Mouse (Mus musculus) neural tube, embryonic 13.5 days (tissue): ENCODE measurements at regions not wholly inside any gene's neighbourhood (a gene's known extent, or its start where the extent isn't known, plus 50 kb on each side); places are given as distances from the start of the nearest gene placed in this dataset.

ENCODE experiments used
- ATAC-seq: fragments of 200-750 bp; cut with Nextera tagmentation; 2 replicates; pipeline ENCODE4 v1.8.0; 2017; ENCODE audit warnings: low read depth, mild to moderate bottlenecking, moderate TSS enrichment, moderate library complexity
- H3K27ac ChIP-seq: fragments of 300-500 bp; sonication (generic); replicated peaks from 2 replicates; pipeline ENCODE4 v1.5.1; 2015; ENCODE audit warnings: moderate library complexity, mild to moderate bottlenecking, inconsistent platforms
- H3K27me3 ChIP-seq: fragments of 300-500 bp; sonication (generic); 2 replicates; pipeline ENCODE4 v1.6.1; 2015; ENCODE audit warnings: mild to moderate bottlenecking, inconsistent platforms
- H3K36me3 ChIP-seq: fragments of 300-500 bp; sonication (generic); 2 replicates; pipeline ENCODE4 v1.6.1; 2015; ENCODE audit warnings: mild to moderate bottlenecking, inconsistent platforms
- H3K4me1 ChIP-seq: fragments of 300-500 bp; sonication (generic); replicated peaks from 2 replicates; pipeline ENCODE4 v1.6.1; 2015; ENCODE audit warnings: inconsistent platforms
- H3K4me2 ChIP-seq: fragments of 300-500 bp; sonication (generic); 2 replicates; pipeline ENCODE4 v1.6.1; 2015; ENCODE audit warnings: inconsistent platforms, mild to moderate bottlenecking, moderate library complexity
- H3K4me3 ChIP-seq: fragments of 300-500 bp; sonication (generic); 2 replicates; pipeline ENCODE4 v1.5.1; 2015; ENCODE audit warnings: mild to moderate bottlenecking, inconsistent platforms
- H3K9ac ChIP-seq: fragments of 300-500 bp; sonication (generic); 2 replicates; pipeline ENCODE4 v1.6.1; 2015; ENCODE audit warnings: moderate library complexity, mild to moderate bottlenecking, inconsistent platforms
- H3K9me3 ChIP-seq: fragments of 300-500 bp; sonication (generic); 2 replicates; pipeline ENCODE4 v1.6.1; 2016; ENCODE audit warnings: inconsistent platforms
- WGBS: fragments of 180-500 bp; shearing (Covaris S2); methylation state at CpG from one replicate; pipeline ENCODE4 v1.1.7; 2015; 5-methylcytosine and 5-hydroxymethylcytosine counted together

- H3K27ac ChIP-seq, result no peak overlapping the region
- H3K9ac ChIP-seq, result no peak overlapping the region
- 87% methylated on average over 15 of the region's 15 CpGs for WGBS
- ATAC-seq, result no peak
- H3K36me3 ChIP-seq, result no peaks in the 10 kb centered on the region
- no peaks in the 10 kb centered on the region for H3K9me3 ChIP-seq
- no peaks in the 10 kb centered on the region for H3K4me1 ChIP-seq
- no peak overlapping the region for H3K4me3 ChIP-seq
- no peaks in the 10 kb centered on the region for H3K27me3 ChIP-seq
- H3K4me2 ChIP-seq, result no peak overlapping the region
Observed at GRCm38 (mm10) chr13:69867296-69868065, 65.3 kb downstream of the Med10 start.

GRCm38 (mm10) chr13:69896536-69896935 lies 94.3 kb downstream of the Med10 start:
- Histone ChIP-seq H3K4me1 (peaks cover 4% of the 10 kb centered on the region), H3K4me2 (no peak overlapping the region), H3K9me3 (no peaks in the 10 kb centered on the region), H3K27ac (no peak overlapping the region), H3K9ac (no peak overlapping the region), H3K36me3 (no peaks in the 10 kb centered on the region), H3K4me3 (no peak overlapping the region), H3K27me3 (no peaks in the 10 kb centered on the region)
- 21% methylated on average over 5 of the region's 5 CpGs for WGBS
- ATAC-seq, result no peak

GRCm38 (mm10) chr13:69901139-69901538 lies 98.9 kb downstream of the Med10 start:
- no peak for ATAC-seq
- H3K27ac ChIP-seq, result no peak overlapping the region
- no peaks in the 10 kb centered on the region for H3K36me3 ChIP-seq
- no peaks in the 10 kb centered on the region for H3K9me3 ChIP-seq
- H3K4me2 ChIP-seq, result no peak overlapping the region
- H3K27me3 ChIP-seq, result no peaks in the 10 kb centered on the region
- H3K9ac ChIP-seq, result no peak overlapping the region
- H3K4me3 ChIP-seq, result no peak overlapping the region
- no peaks in the 10 kb centered on the region; the same call in 1 of the 2 replicates for H3K4me1 ChIP-seq

GRCm38 (mm10) chr13:69906802-69907537 lies 104.8 kb downstream of the Med10 start:
- Histone ChIP-seq H3K36me3 (no peaks in the 10 kb centered on the region), H3K4me3 (no peak overlapping the region), H3K27ac (no peak overlapping the region), H3K4me2 (no peak overlapping the region), H3K9ac (no peak overlapping the region), H3K9me3 (no peaks in the 10 kb centered on the region), H3K27me3 (no peaks in the 10 kb centered on the region), H3K4me1 (peaks cover 8% of the 10 kb centered on the region)
- ATAC-seq, result no peak
- WGBS, result 47% methylated on average over 15 of the region's 15 CpGs

GRCm38 (mm10) chr13:69915796-69916195 lies 113.6 kb downstream of the Med10 start:
- WGBS, result 81% methylated on average over 3 of the region's 3 CpGs
- H3K36me3 ChIP-seq, result no peaks in the 10 kb centered on the region
- H3K9me3 ChIP-seq, result no peaks in the 10 kb centered on the region
- no peaks in the 10 kb centered on the region for H3K4me1 ChIP-seq
- no peak overlapping the region for H3K4me3 ChIP-seq
- no peaks in the 10 kb centered on the region for H3K27me3 ChIP-seq
- H3K9ac ChIP-seq, result no peak overlapping the region
- ATAC-seq, result no peak
- H3K4me2 ChIP-seq, result no peak overlapping the region
- no peak overlapping the region for H3K27ac ChIP-seq

GRCm38 (mm10) chr13:69932695-69933550 lies 130.7 kb downstream of the Med10 start:
- H3K27me3 ChIP-seq, result peaks cover 5% of the 10 kb centered on the region; the same call in 1 of the 2 replicates
- H3K36me3 ChIP-seq, result no peaks in the 10 kb centered on the region
- H3K4me3 ChIP-seq, result peak overlapping the region; percentile 8; the same call in 1 of the 2 replicates
- H3K27ac ChIP-seq, result peak overlapping the region; percentile 84
- H3K4me1 ChIP-seq, result peaks cover 25% of the 10 kb centered on the region
- H3K9ac ChIP-seq, result peak overlapping the region; percentile 9; the same call in 1 of the 2 replicates
- peak; percentile 54; the same call in 1 of the 2 replicates for ATAC-seq
- H3K9me3 ChIP-seq, result no peaks in the 10 kb centered on the region
- H3K4me2 ChIP-seq, result peak overlapping the region; percentile 43
- 40% methylated on average over 9 of the region's 9 CpGs for WGBS

- H3K4me1 ChIP-seq, result peaks cover 25% of the 10 kb centered on the region
- peaks cover 5% of the 10 kb centered on the region; the same call in 1 of the 2 replicates for H3K27me3 ChIP-seq
- H3K9ac ChIP-seq, result peak overlapping the region; percentile 9; the same call in 1 of the 2 replicates
- H3K27ac ChIP-seq, result peak overlapping the region; percentile 84
- H3K4me2 ChIP-seq, result peak overlapping the region; percentile 43
- H3K4me3 ChIP-seq, result peak overlapping the region; percentile 8; the same call in 1 of the 2 replicates
- H3K36me3 ChIP-seq, result no peaks in the 10 kb centered on the region
- H3K9me3 ChIP-seq, result no peaks in the 10 kb centered on the region
- WGBS, result 17% methylated on average over 6 of the region's 6 CpGs
- ATAC-seq, result peak; percentile 95
Observed at GRCm38 (mm10) chr13:69933551-69933845, 131.3 kb downstream of the Med10 start.

GRCm38 (mm10) chr13:69939791-69940190 lies 137.6 kb downstream of the Med10 start:
- Histone ChIP-seq H3K9me3 (no peaks in the 10 kb centered on the region), H3K27ac (no peak overlapping the region), H3K36me3 (no peaks in the 10 kb centered on the region), H3K27me3 (no peaks in the 10 kb centered on the region), H3K9ac (no peak overlapping the region), H3K4me1 (peaks cover 3% of the 10 kb centered on the region; the same call in 1 of the 2 replicates), H3K4me3 (no peak overlapping the region), H3K4me2 (no peak overlapping the region)
- WGBS, result 87% methylated on average over 4 of the region's 4 CpGs
- no peak for ATAC-seq

GRCm38 (mm10) chr13:69944651-69945050 lies 142.5 kb downstream of the Med10 start:
- Histone ChIP-seq H3K4me1 (peaks cover 18% of the 10 kb centered on the region), H3K27ac (no peak overlapping the region), H3K27me3 (no peaks in the 10 kb centered on the region), H3K4me2 (no peak overlapping the region), H3K9me3 (no peaks in the 10 kb centered on the region), H3K36me3 (no peaks in the 10 kb centered on the region), H3K9ac (no peak overlapping the region), H3K4me3 (no peak overlapping the region)
- 11% methylated on average over 1 of the region's 1 CpGs for WGBS
- no peak for ATAC-seq

- no peaks in the 10 kb centered on the region for H3K27me3 ChIP-seq
- H3K4me2 ChIP-seq, result no peak overlapping the region
- H3K27ac ChIP-seq, result peak overlapping the region; percentile 61
- WGBS, result 75% methylated on average over 7 of the region's 7 CpGs
- peaks cover 18% of the 10 kb centered on the region for H3K4me1 ChIP-seq
- no peak overlapping the region for H3K9ac ChIP-seq
- ATAC-seq, result no peak
- no peaks in the 10 kb centered on the region for H3K36me3 ChIP-seq
- no peaks in the 10 kb centered on the region for H3K9me3 ChIP-seq
- no peak overlapping the region for H3K4me3 ChIP-seq
Observed at GRCm38 (mm10) chr13:69946615-69947014, 144.4 kb downstream of the Med10 start.

- peak overlapping the region; percentile 50; the same call in 1 of the 2 replicates for H3K27ac ChIP-seq
- no peak overlapping the region for H3K4me3 ChIP-seq
- 0 out of 2 replicates have a peak, but pooled peaks have one; percentile 36 for ATAC-seq
- no peak overlapping the region for H3K9ac ChIP-seq
- no peaks in the 10 kb centered on the region for H3K36me3 ChIP-seq
- H3K4me1 ChIP-seq, result peaks cover 8% of the 10 kb centered on the region
- no peaks in the 10 kb centered on the region for H3K9me3 ChIP-seq
- no peaks in the 10 kb centered on the region for H3K27me3 ChIP-seq
- 72% methylated on average over 4 of the region's 4 CpGs for WGBS
- H3K4me2 ChIP-seq, result no peak overlapping the region
Observed at GRCm38 (mm10) chr13:69952061-69952460, 149.9 kb downstream of the Med10 start.

- H3K27ac ChIP-seq, result no peak overlapping the region
- H3K4me1 ChIP-seq, result peaks cover 7% of the 10 kb centered on the region; the same call in 1 of the 2 replicates
- H3K4me2 ChIP-seq, result no peak overlapping the region
- no peak for ATAC-seq
- no peaks in the 10 kb centered on the region for H3K36me3 ChIP-seq
- H3K27me3 ChIP-seq, result no peaks in the 10 kb centered on the region
- H3K4me3 ChIP-seq, result no peak overlapping the region
- 77% methylated on average over 5 of the region's 5 CpGs for WGBS
- H3K9ac ChIP-seq, result no peak overlapping the region
- H3K9me3 ChIP-seq, result no peaks in the 10 kb centered on the region
Observed at GRCm38 (mm10) chr13:69954171-69954570, 152.0 kb downstream of the Med10 start.
